Comparison of ENCODE assay signal across 14 mouse cellular contexts in genomic region chr9:106305228-106305627, GRCm38 (mm10). TPM values are rescaled to one million over a fixed set of nuclear protein-coding genes. Genes with fewer than 3 reads are reported as not detected.
DNase-seq lines count a peak whose midpoint lies in the region; ATAC-seq and TF ChIP-seq lines count a peak whose summit lies in the region.
"Had no signal": no experiment of that assay in that cellular context is flagged by ENCODE, and none has a peak within 500 bp of the region (broad histone marks: within the 10 kb centered on the region; RNA-seq: fewer than 3 reads in every experiment).

No protein-coding gene starts in this region.

- no peak overlapping the region for H3K4me2 ChIP-seq in forebrain, postnatal 0 days (ENCODE audit: low read depth)
- H3K4me2 ChIP-seq in neural tube, embryonic 13.5 days = no peak overlapping the region
- H3K4me2 ChIP-seq in lung, embryonic 16.5 days (ENCODE audit: low read depth, low read length) = no peak overlapping the region
- H3K4me2 ChIP-seq: hindbrain, embryonic 14.5 days; midbrain, embryonic 13.5 days had no signal

- H3K9me3 ChIP-seq in forebrain, embryonic 10.5 days = no peaks in the 10 kb centered on the region
- H3K9me3 ChIP-seq in forebrain, postnatal 0 days (ENCODE audit: low read length) = no peaks in the 10 kb centered on the region
- no peaks in the 10 kb centered on the region for H3K9me3 ChIP-seq in neural tube, embryonic 13.5 days
- H3K9me3 ChIP-seq in lung, embryonic 16.5 days (ENCODE audit: control insufficient read depth, low read length) = no peaks in the 10 kb centered on the region
- H3K9me3 ChIP-seq: embryonic facial prominence, embryonic 10.5 days; G1E; midbrain, embryonic 13.5 days had no signal

- H3K9ac ChIP-seq in forebrain, postnatal 0 days = no peak overlapping the region
- peak overlapping the region; percentile 47; the same call in 1 of the 2 replicates for H3K9ac ChIP-seq in neural tube, embryonic 13.5 days
- 0 out of 2 replicates have a peak overlapping the region, but pooled peaks have one; percentile 19 for H3K9ac ChIP-seq in lung, embryonic 16.5 days (ENCODE audit: low read length)
- H3K9ac ChIP-seq: hindbrain, embryonic 14.5 days; midbrain, embryonic 13.5 days had no signal

- no peak for TF ChIP-seq CTCF in forebrain, postnatal 0 days (IDR thresholded peaks at IDR 0.05; ENCODE audit: low read depth)

- no peak overlapping the region for H3K4me3 ChIP-seq in forebrain, embryonic 10.5 days
- no peak overlapping the region for H3K4me3 ChIP-seq in forebrain, postnatal 0 days (ENCODE audit: low read depth, low read length)
- no peak overlapping the region for H3K4me3 ChIP-seq in neural tube, embryonic 13.5 days
- H3K4me3 ChIP-seq in lung, embryonic 16.5 days (ENCODE audit: low read length) = no peak overlapping the region
- H3K4me3 ChIP-seq: embryonic facial prominence, embryonic 10.5 days; midbrain, embryonic 13.5 days had no signal

- peak overlapping the region; percentile 40; the same call in 1 of the 2 replicates for H3K27ac ChIP-seq in forebrain, embryonic 10.5 days
- H3K27ac ChIP-seq in forebrain, postnatal 0 days (ENCODE audit: low read depth, low read length) = no peak overlapping the region
- H3K27ac ChIP-seq in neural tube, embryonic 13.5 days (replicated peaks) = no peak overlapping the region
- H3K27ac ChIP-seq in lung, embryonic 16.5 days (ENCODE audit: low read length) = no peak overlapping the region
- H3K27ac ChIP-seq: embryonic facial prominence, embryonic 10.5 days; hindbrain, embryonic 14.5 days; macrophage; midbrain, embryonic 13.5 days had no signal

- peaks cover 34% of the 10 kb centered on the region for H3K36me3 ChIP-seq in forebrain, embryonic 10.5 days (replicated peaks)
- H3K36me3 ChIP-seq in forebrain, postnatal 0 days (ENCODE audit: insufficient read depth) = no peaks in the 10 kb centered on the region
- no peaks in the 10 kb centered on the region for H3K36me3 ChIP-seq in neural tube, embryonic 13.5 days
- peaks cover 3% of the 10 kb centered on the region; the same call in 1 of the 2 replicates for H3K36me3 ChIP-seq in lung, embryonic 16.5 days (ENCODE audit: control insufficient read depth, insufficient read depth, low read length)
- H3K36me3 ChIP-seq: midbrain, embryonic 13.5 days had no signal

- DNase-seq in forebrain, embryonic 10.5 days (ENCODE audit: extremely low spot score, low spot score) = no peak
- DNase-seq in forebrain, postnatal 0 days = no peak
- DNase-seq in neural tube, embryonic 10.5 days (ENCODE audit: extremely low spot score, low spot score) = no peak
- DNase-seq in cerebellum, postnatal 14 days = no peak
- no peak for DNase-seq in frontal cortex, adult 2 months (ENCODE audit: extremely low spot score in 1 of 2, low spot score in 1 of 2)
- no peak for DNase-seq in heart, adult 8-10 months (ENCODE audit: low spot score)
- DNase-seq: cerebellum, postnatal 25 days had no signal

- H3K27me3 ChIP-seq in forebrain, embryonic 10.5 days (ENCODE audit: poor library complexity, severe bottlenecking) = no peaks in the 10 kb centered on the region
- no peaks in the 10 kb centered on the region for H3K27me3 ChIP-seq in forebrain, postnatal 0 days (ENCODE audit: insufficient read depth, low read length)
- no peaks in the 10 kb centered on the region for H3K27me3 ChIP-seq in neural tube, embryonic 13.5 days
- H3K27me3 ChIP-seq in lung, embryonic 16.5 days (ENCODE audit: control insufficient read depth, insufficient read depth, low read depth, low read length) = no peaks in the 10 kb centered on the region
- H3K27me3 ChIP-seq: midbrain, embryonic 13.5 days had no signal

- no peak for ATAC-seq in forebrain, postnatal 0 days
- no peak for ATAC-seq in neural tube, embryonic 13.5 days (ENCODE audit: low read depth)
- ATAC-seq in lung, embryonic 16.5 days (ENCODE audit: low read depth) = no peak
- ATAC-seq: midbrain, embryonic 13.5 days had no signal

- H3K4me1 ChIP-seq in forebrain, embryonic 10.5 days = peaks cover 13% of the 10 kb centered on the region; the same call in 1 of the 2 replicates
- H3K4me1 ChIP-seq in forebrain, postnatal 0 days (ENCODE audit: insufficient read depth) = no peaks in the 10 kb centered on the region
- H3K4me1 ChIP-seq in neural tube, embryonic 13.5 days (replicated peaks) = no peaks in the 10 kb centered on the region
- peaks cover 20% of the 10 kb centered on the region for H3K4me1 ChIP-seq in lung, embryonic 16.5 days (replicated peaks; ENCODE audit: control insufficient read depth, insufficient read depth, low read length)
- H3K4me1 ChIP-seq: midbrain, embryonic 13.5 days had no signal

- 82% methylated on average over 7 of the region's 7 CpGs for WGBS in forebrain, embryonic 10.5 days
- 75% methylated on average over 7 of the region's 7 CpGs for WGBS in forebrain, postnatal 0 days
- WGBS in neural tube, embryonic 13.5 days = 78% methylated on average over 7 of the region's 7 CpGs
- 58% methylated on average over 7 of the region's 7 CpGs for WGBS in lung, embryonic 16.5 days

RNA-seq across cellular contexts. Expression of gene Poc1a, which starts 24.4 kb away (rescaled TPM):
- 42.7 and 46.4 TPM in 2 replicates for polyA plus RNA-seq in forebrain, embryonic 10.5 days (2016; fragmentation: Nextera tagmentation; extraction: Ambion mirVana)
- 5.8 and 7.6 TPM in 2 replicates for total RNA-seq in forebrain, postnatal 0 days (2014; rRNA removed)
- polyA plus RNA-seq in forebrain, postnatal 0 days (2015; fragmentation: Nextera tagmentation; extraction: Ambion mirVana) = 12.0 and 14.3 TPM in 2 replicates
- 8.0 and 8.4 TPM in 2 replicates for polyA plus RNA-seq in neural tube, embryonic 13.5 days (2015; fragmentation: Nextera tagmentation; extraction: Ambion mirVana)
- 32.3 and 32.4 TPM in 2 replicates for polyA plus RNA-seq in lung, embryonic 16.5 days (2015; fragmentation: Nextera tagmentation; extraction: Ambion mirVana)
- 24.2 and 25.6 TPM in 2 replicates for polyA plus RNA-seq in frontal cortex, adult 2 months (2012; rRNA removed)
- 1 to 10 TPM; 3.2 to 4.9 (median 4.7) TPM for total RNA-seq in heart, adult 8-10 months (2022)

RNA-seq across cellular contexts. Expression of gene Alas1, which starts 56.8 kb away (rescaled TPM):
- polyA plus RNA-seq in forebrain, embryonic 10.5 days (2016; fragmentation: Nextera tagmentation; extraction: Ambion mirVana) = 74.2 and 75.2 TPM in 2 replicates
- total RNA-seq in forebrain, postnatal 0 days (2014; rRNA removed) = 58.4 and 68.4 TPM in 2 replicates
- polyA plus RNA-seq in forebrain, postnatal 0 days (2015; fragmentation: Nextera tagmentation; extraction: Ambion mirVana) = 70.4 and 77.8 TPM in 2 replicates
- 96.8 and 101 TPM in 2 replicates for polyA plus RNA-seq in neural tube, embryonic 13.5 days (2015; fragmentation: Nextera tagmentation; extraction: Ambion mirVana)
- 139 and 145 TPM in 2 replicates for polyA plus RNA-seq in lung, embryonic 16.5 days (2015; fragmentation: Nextera tagmentation; extraction: Ambion mirVana)
- polyA plus RNA-seq in frontal cortex, adult 2 months (2012; rRNA removed) = 122 and 129 TPM in 2 replicates
- 100 to 1,000 TPM; 335 to 477 (median 407) TPM for total RNA-seq in heart, adult 8-10 months (2022)
